Mouse (Mus musculus) kidney, adult 18-20 months (tissue): ENCODE data around the gene Ccr4.

Experiments
- DNase-seq: peaks from one replicate; pipeline ENCODE4 v3.0.0; 2021

Ccr4 gene

GRCm38 (mm10) chr9:114466871-114467270 is 37.8 kb downstream of the Ccr4 start:
- DNase-seq = no peak

- no peak for DNase-seq
These were observed 39.3 kb downstream of the Ccr4 start for GRCm38 (mm10) chr9:114465442-114465841.

- no peak for DNase-seq
These were observed 42.1 kb downstream of the Ccr4 start for GRCm38 (mm10) chr9:114462569-114462968.

GRCm38 (mm10) chr9:114458436-114458835 is 46.3 kb downstream of the Ccr4 start:
- DNase-seq = no peak

- no peak for DNase-seq
These were observed 49.3 kb downstream of the Ccr4 start for GRCm38 (mm10) chr9:114455420-114455819.

GRCm38 (mm10) chr9:114452418-114452817 is 52.3 kb downstream of the Ccr4 start:
- DNase-seq = no peak

- no peak for DNase-seq
These were observed 53.1 kb downstream of the Ccr4 start for GRCm38 (mm10) chr9:114451615-114452014.

- no peak for DNase-seq
These were observed 55.5 kb downstream of the Ccr4 start for GRCm38 (mm10) chr9:114449120-114449754.

- no peak for DNase-seq
These were observed 56.0 kb downstream of the Ccr4 start for GRCm38 (mm10) chr9:114448700-114449099.

- no peak for DNase-seq
These were observed 57.8 kb downstream of the Ccr4 start for GRCm38 (mm10) chr9:114446887-114447286.

- DNase-seq = no peak
These were observed 61.4 kb downstream of the Ccr4 start for GRCm38 (mm10) chr9:114443351-114443750.

- DNase-seq = no peak
These were observed 61.8 kb downstream of the Ccr4 start for GRCm38 (mm10) chr9:114442893-114443292.

- DNase-seq = no peak
These were observed 62.5 kb downstream of the Ccr4 start for GRCm38 (mm10) chr9:114442225-114442624.

GRCm38 (mm10) chr9:114440548-114440947 is 64.2 kb downstream of the Ccr4 start:
- DNase-seq = no peak
